Mouse (Mus musculus) embryo, embryonic 10.5 days (tissue): ENCODE data around the gene Xpnpep2.
A peak's percentile ranks its signal among the peaks of the same experiment; 100 is the strongest.

Experiments used
- DNase-seq: peaks from one replicate; pipeline ENCODE4 v3.0.0-alpha.2; 2015; ENCODE audit warnings: low spot score

Xpnpep2 gene

GRCm38 (mm10) chrX:48124132-48125071 lies 15.9 kb downstream of the Xpnpep2 start:
- peak; percentile 75 for DNase-seq

- no peak for DNase-seq
Observed at GRCm38 (mm10) chrX:48126903-48127476, 18.5 kb downstream of the Xpnpep2 start.

GRCm38 (mm10) chrX:48127502-48128218 lies 19.1 kb downstream of the Xpnpep2 start:
- no peak for DNase-seq

GRCm38 (mm10) chrX:48129167-48129566 lies 20.6 kb downstream of the Xpnpep2 start:
- DNase-seq: no peak

GRCm38 (mm10) chrX:48136935-48137334 lies 28.4 kb downstream of the Xpnpep2 start:
- no peak for DNase-seq

- DNase-seq: no peak
Observed at GRCm38 (mm10) chrX:48138011-48138410, 29.5 kb downstream of the Xpnpep2 start.

- DNase-seq: peak; percentile 26
Observed at GRCm38 (mm10) chrX:48138539-48139275, 30.2 kb downstream of the Xpnpep2 start.

- peak; percentile 11 for DNase-seq
Observed at GRCm38 (mm10) chrX:48139368-48140285, 31.1 kb downstream of the Xpnpep2 start.

GRCm38 (mm10) chrX:48140286-48140877 lies 31.9 kb downstream of the Xpnpep2 start:
- no peak for DNase-seq

- DNase-seq: no peak
Observed at GRCm38 (mm10) chrX:48141481-48141880, 33.0 kb downstream of the Xpnpep2 start.

- no peak for DNase-seq
Observed at GRCm38 (mm10) chrX:48143415-48144335, 35.1 kb downstream of the Xpnpep2 start.

GRCm38 (mm10) chrX:48146262-48146661 lies 37.7 kb downstream of the Xpnpep2 start, which contains the start of gene Sash3:
Gene Sash3 (plus strand): TSS chrX:48146436.
- no peak for DNase-seq

- no peak for DNase-seq
Observed at GRCm38 (mm10) chrX:48147226-48147625, 38.7 kb downstream of the Xpnpep2 start.

- DNase-seq: no peak
Observed at GRCm38 (mm10) chrX:48147741-48148186, 39.2 kb downstream of the Xpnpep2 start.

- no peak for DNase-seq
Observed at GRCm38 (mm10) chrX:48152106-48152505, 43.6 kb downstream of the Xpnpep2 start.

- DNase-seq: no peak
Observed at GRCm38 (mm10) chrX:48153414-48153813, 44.9 kb downstream of the Xpnpep2 start.

- no peak for DNase-seq
Observed at GRCm38 (mm10) chrX:48153949-48154348, 45.4 kb downstream of the Xpnpep2 start.

GRCm38 (mm10) chrX:48155489-48155888 lies 47.0 kb downstream of the Xpnpep2 start:
- no peak for DNase-seq

GRCm38 (mm10) chrX:48157396-48157795 lies 48.9 kb downstream of the Xpnpep2 start:
- DNase-seq: no peak
